ENCODE assay signal across 8 mouse cellular contexts in the genomic region with DNA sequence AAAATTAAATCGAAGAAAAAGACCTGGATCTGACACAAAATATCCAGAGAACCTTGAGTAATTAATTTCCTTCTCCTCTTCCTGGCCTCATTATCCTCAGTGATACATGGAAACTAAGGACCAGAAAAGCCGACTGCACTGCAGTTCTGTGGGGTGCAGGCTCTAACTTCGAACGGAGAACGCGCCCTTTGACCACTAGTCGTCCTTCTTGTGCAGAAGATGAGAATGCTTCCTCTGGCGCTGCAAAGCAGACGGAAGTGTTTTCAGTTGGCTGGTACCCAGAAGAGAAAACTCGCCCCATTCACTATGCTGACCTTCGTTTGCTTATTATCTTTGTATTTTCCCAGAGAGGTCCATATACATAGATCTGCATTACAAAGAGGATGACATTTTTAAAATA.
DNase-seq lines count a peak whose midpoint lies in the region; ATAC-seq and TF ChIP-seq lines count a peak whose summit lies in the region.

No protein-coding gene starts in this region.

- H3K27ac ChIP-seq in spleen, adult 2 months (ENCODE audit: insufficient read depth, low read length) = no peak overlapping the region
- H3K27ac ChIP-seq in embryonic facial prominence, embryonic 11.5 days (replicated peaks; ENCODE audit: low read depth, low read length) = no peak overlapping the region
- no peak overlapping the region for H3K27ac ChIP-seq in heart, embryonic 13.5 days (replicated peaks)
- H3K27ac ChIP-seq in kidney, postnatal 0 days = no peak overlapping the region
- no peak overlapping the region for H3K27ac ChIP-seq in neural tube, embryonic 15.5 days (replicated peaks)
- H3K27ac ChIP-seq in thymus, adult 2 months (ENCODE audit: control insufficient read depth, insufficient read depth, low read length) = no peak overlapping the region

- TF ChIP-seq POLR2A in spleen, adult 2 months (IDR thresholded peaks at IDR 0.05; ENCODE audit: low read depth, low read length) = no peak
- TF ChIP-seq POLR2A in lung, adult 2 months (IDR thresholded peaks at IDR 0.05; ENCODE audit: borderline replicate concordance, extremely low read depth, low read depth, low read length) = no peak
- no peak for TF ChIP-seq POLR2A in thymus, adult 2 months (IDR thresholded peaks at IDR 0.05; ENCODE audit: control insufficient read depth, extremely low read depth, insufficient read depth, low read length, poor library complexity)

- no peaks in the 10 kb centered on the region for H3K4me1 ChIP-seq in spleen, adult 2 months (ENCODE audit: control insufficient read depth, insufficient read depth, insufficient read length)
- H3K4me1 ChIP-seq in embryonic facial prominence, embryonic 11.5 days (ENCODE audit: control insufficient read depth, insufficient read depth, low read length) = no peaks in the 10 kb centered on the region
- H3K4me1 ChIP-seq in heart, embryonic 13.5 days = 0 out of 2 replicates have a peak, but pooled peaks cover 6% of the 10 kb centered on the region
- H3K4me1 ChIP-seq in kidney, postnatal 0 days (replicated peaks; ENCODE audit: insufficient read depth, low read length) = no peaks in the 10 kb centered on the region
- peaks cover 3% of the 10 kb centered on the region; the same call in 1 of the 2 replicates for H3K4me1 ChIP-seq in lung, adult 2 months (ENCODE audit: control insufficient read depth, insufficient read depth, low read length)
- peaks cover 3% of the 10 kb centered on the region; the same call in 1 of the 2 replicates for H3K4me1 ChIP-seq in neural tube, embryonic 15.5 days
- H3K4me1 ChIP-seq in thymus, adult 2 months (replicated peaks; ENCODE audit: control insufficient read depth, insufficient read depth, low read length) = no peaks in the 10 kb centered on the region

- H3K9me3 ChIP-seq in embryonic facial prominence, embryonic 11.5 days (replicated peaks; ENCODE audit: control insufficient read depth, low read length) = no peaks in the 10 kb centered on the region
- H3K9me3 ChIP-seq in heart, embryonic 13.5 days = no peaks in the 10 kb centered on the region
- no peaks in the 10 kb centered on the region for H3K9me3 ChIP-seq in kidney, postnatal 0 days (replicated peaks; ENCODE audit: low read length)
- H3K9me3 ChIP-seq in neural tube, embryonic 15.5 days (replicated peaks) = no peaks in the 10 kb centered on the region

- TF ChIP-seq CTCF in spleen, adult 2 months (IDR thresholded peaks at IDR 0.05; ENCODE audit: extremely low read depth, insufficient read depth, insufficient read length, insufficient replicate concordance) = peak; percentile 57; the same call in 1 of the 2 replicates
- peak; percentile 89 for TF ChIP-seq CTCF in kidney, postnatal 0 days (IDR thresholded peaks at IDR 0.05; ENCODE audit: low read depth)
- peak; percentile 83 for TF ChIP-seq CTCF in lung, adult 2 months (IDR thresholded peaks at IDR 0.05; ENCODE audit: insufficient read depth, low read length)
- no peak for TF ChIP-seq CTCF in thymus, adult 2 months (IDR thresholded peaks at IDR 0.05; ENCODE audit: borderline replicate concordance, control insufficient read depth, extremely low read depth, insufficient read depth, low read length, poor library complexity)

- peak; percentile 12 to 35 for DNase-seq in spleen, adult 2 months (ENCODE audit: low read depth in 1 of 2, low spot score in 2 of 2)
- DNase-seq in spleen, adult 12 weeks (ENCODE audit: low spot score) = no peak
- peak; percentile 84 for DNase-seq in embryonic facial prominence, embryonic 11.5 days (ENCODE audit: low spot score)
- peak; percentile 92 for DNase-seq in kidney, postnatal 0 days (ENCODE audit: low spot score)
- DNase-seq in lung, adult 2 months = peak; percentile 31
- peak; percentile 15 for DNase-seq in thymus, adult 2 months

- H3K4me3 ChIP-seq in spleen, adult 2 months (ENCODE audit: extremely low read depth, insufficient read depth, insufficient read length) = no peak overlapping the region
- no peak overlapping the region for H3K4me3 ChIP-seq in embryonic facial prominence, embryonic 11.5 days (ENCODE audit: low read depth, low read length)
- no peak overlapping the region for H3K4me3 ChIP-seq in heart, embryonic 13.5 days
- no peak overlapping the region for H3K4me3 ChIP-seq in kidney, postnatal 0 days (replicated peaks; ENCODE audit: low read depth, low read length)
- H3K4me3 ChIP-seq in lung, adult 2 months (replicated peaks; ENCODE audit: extremely low read depth, low read depth, low read length) = no peak overlapping the region
- no peak overlapping the region for H3K4me3 ChIP-seq in neural tube, embryonic 15.5 days (replicated peaks)
- H3K4me3 ChIP-seq in thymus, adult 2 months (ENCODE audit: control insufficient read depth, insufficient read depth, low read length) = no peak overlapping the region

- H3K4me2 ChIP-seq in embryonic facial prominence, embryonic 11.5 days (ENCODE audit: low read depth, low read length) = no peak overlapping the region
- peak overlapping the region; percentile 43; the same call in 1 of the 2 replicates for H3K4me2 ChIP-seq in heart, embryonic 13.5 days
- no peak overlapping the region for H3K4me2 ChIP-seq in kidney, postnatal 0 days (ENCODE audit: low read length)
- peak overlapping the region; percentile 13; the same call in 1 of the 2 replicates for H3K4me2 ChIP-seq in neural tube, embryonic 15.5 days

- ATAC-seq in embryonic facial prominence, embryonic 11.5 days (replicated peaks; ENCODE audit: insufficient number of reproducible peaks, low FRiP score, low TSS enrichment, low read depth) = peak; percentile 80; the same call in 1 of the 2 replicates
- ATAC-seq in heart, embryonic 13.5 days (ENCODE audit: extremely low read depth, insufficient number of reproducible peaks, low FRiP score, low TSS enrichment) = no peak
- ATAC-seq in kidney, postnatal 0 days (replicated peaks; ENCODE audit: low FRiP score, low read depth) = 0 out of 2 replicates have a peak, but pooled peaks have one; percentile 27
- peak; percentile 68; the same call in 1 of the 2 replicates for ATAC-seq in neural tube, embryonic 15.5 days (ENCODE audit: low FRiP score)

- 9% methylated on average over 11 of the region's 11 CpGs for WGBS in spleen, adult 2 months
- WGBS in embryonic facial prominence, embryonic 11.5 days = 14% methylated on average over 11 of the region's 11 CpGs
- 10% methylated on average over 11 of the region's 11 CpGs for WGBS in heart, embryonic 13.5 days
- WGBS in kidney, postnatal 0 days = 10% methylated on average over 11 of the region's 11 CpGs
- 8% methylated on average over 11 of the region's 11 CpGs for WGBS in lung, adult 2 months
- WGBS in neural tube, embryonic 15.5 days = 10% methylated on average over 11 of the region's 11 CpGs
- 9% methylated on average over 11 of the region's 11 CpGs for WGBS in thymus, adult 2 months

- H3K9ac ChIP-seq in embryonic facial prominence, embryonic 11.5 days (replicated peaks; ENCODE audit: low read length) = no peak overlapping the region
- H3K9ac ChIP-seq in heart, embryonic 13.5 days = no peak overlapping the region
- no peak overlapping the region for H3K9ac ChIP-seq in kidney, postnatal 0 days (ENCODE audit: low read depth, low read length)
- no peak overlapping the region for H3K9ac ChIP-seq in neural tube, embryonic 15.5 days (replicated peaks)

- no peaks in the 10 kb centered on the region for H3K36me3 ChIP-seq in spleen, adult 2 months (ENCODE audit: control insufficient read depth, insufficient read depth, low read length)
- no peaks in the 10 kb centered on the region for H3K36me3 ChIP-seq in embryonic facial prominence, embryonic 11.5 days (replicated peaks; ENCODE audit: control insufficient read depth, insufficient read depth, low read depth, low read length)
- H3K36me3 ChIP-seq in heart, embryonic 13.5 days = no peaks in the 10 kb centered on the region
- no peaks in the 10 kb centered on the region for H3K36me3 ChIP-seq in kidney, postnatal 0 days (ENCODE audit: insufficient read depth, low read length)
- no peaks in the 10 kb centered on the region for H3K36me3 ChIP-seq in neural tube, embryonic 15.5 days
- no peaks in the 10 kb centered on the region for H3K36me3 ChIP-seq in thymus, adult 2 months (ENCODE audit: control insufficient read depth, insufficient read depth, low read length)

- H3K27me3 ChIP-seq in spleen, adult 2 months (ENCODE audit: control insufficient read depth, insufficient read depth, low read length) = no peaks in the 10 kb centered on the region
- H3K27me3 ChIP-seq in embryonic facial prominence, embryonic 11.5 days (ENCODE audit: control insufficient read depth, insufficient read depth, low read length) = no peaks in the 10 kb centered on the region
- no peaks in the 10 kb centered on the region for H3K27me3 ChIP-seq in heart, embryonic 13.5 days (replicated peaks)
- no peaks in the 10 kb centered on the region for H3K27me3 ChIP-seq in kidney, postnatal 0 days (ENCODE audit: insufficient read depth, low read length)
- no peaks in the 10 kb centered on the region for H3K27me3 ChIP-seq in neural tube, embryonic 15.5 days (replicated peaks)
- H3K27me3 ChIP-seq in thymus, adult 2 months (ENCODE audit: control insufficient read depth, insufficient read depth, low read length) = no peaks in the 10 kb centered on the region

Comparison
In these comparisons a context has a peak if more than half of its experiments do, and no peak if none do; other contexts are left out.
1. H3K4me2 ChIP-seq: peak in heart, embryonic 13.5 days (single experiment) and neural tube, embryonic 15.5 days (single experiment); none in embryonic facial prominence, embryonic 11.5 days (single experiment) and kidney, postnatal 0 days (single experiment).